Mouse (Mus musculus): ENCODE results near the gene Cecr2. TPM values are rescaled to one million over a fixed set of nuclear protein-coding genes. Genes with fewer than 3 reads are reported as not detected.

Gene Cecr2
- polyA plus RNA-seq, 1 experiment from 2014 or later = 3.9 TPM

- no peaks in the 10 kb centered on the region for H3K9me3 ChIP-seq (ENCODE audit: low read length)
- WGBS = 78% methylated on average over 5 of the region's 5 CpGs
- TF ChIP-seq EP300 (IDR thresholded peaks at IDR 0.05) = no peak
- no peak for DNase-seq (ENCODE audit: low spot score)
- no peaks in the 10 kb centered on the region for H3K36me3 ChIP-seq (ENCODE audit: insufficient read depth, low read length)
- no peak overlapping the region for H3K9ac ChIP-seq (replicated peaks; ENCODE audit: low read depth)
- ATAC-seq = no peak
- H3K27me3 ChIP-seq (replicated peaks; ENCODE audit: insufficient read depth, low read length) = no peaks in the 10 kb centered on the region
- no peak overlapping the region for H3K27ac ChIP-seq (ENCODE audit: low read length)
- H3K4me3 ChIP-seq (ENCODE audit: low read depth, low read length) = no peak overlapping the region
- no peaks in the 10 kb centered on the region for H3K4me1 ChIP-seq (ENCODE audit: insufficient read depth, low read depth, low read length)
- H3K4me2 ChIP-seq (replicated peaks; ENCODE audit: low read depth, low read length) = no peak overlapping the region
Measured at GRCm38 (mm10) chr6:120686872-120687650, 20.9 kb downstream of the Cecr2 start.

GRCm38 (mm10) chr6:120700221-120700620, 34.1 kb downstream of the Cecr2 start:
- Histone ChIP-seq H3K9me3 (ENCODE audit: low read length) (no peaks in the 10 kb centered on the region), H3K27me3 (replicated peaks; ENCODE audit: insufficient read depth, low read length) (no peaks in the 10 kb centered on the region), H3K4me1 (ENCODE audit: insufficient read depth, low read depth, low read length) (no peaks in the 10 kb centered on the region), H3K27ac (ENCODE audit: low read length) (no peak overlapping the region), H3K4me2 (replicated peaks; ENCODE audit: low read depth, low read length) (no peak overlapping the region), H3K4me3 (ENCODE audit: low read depth, low read length) (no peak overlapping the region), H3K36me3 (ENCODE audit: insufficient read depth, low read length) (no peaks in the 10 kb centered on the region), H3K9ac (replicated peaks; ENCODE audit: low read depth) (no peak overlapping the region)
- TF ChIP-seq EP300 (IDR thresholded peaks at IDR 0.05) (no peak), CTCF (IDR thresholded peaks at IDR 0.05) (no peak)
- ATAC-seq (no peak), DNase-seq (ENCODE audit: low spot score) (no peak)
- WGBS = 23% methylated on average over 4 of the region's 4 CpGs

GRCm38 (mm10) chr6:120704376-120704775, 38.2 kb downstream of the Cecr2 start:
- Histone ChIP-seq H3K27ac (ENCODE audit: low read length) (no peak overlapping the region), H3K9me3 (ENCODE audit: low read length) (no peaks in the 10 kb centered on the region), H3K4me2 (replicated peaks; ENCODE audit: low read depth, low read length) (no peak overlapping the region), H3K36me3 (ENCODE audit: insufficient read depth, low read length) (no peaks in the 10 kb centered on the region), H3K4me1 (ENCODE audit: insufficient read depth, low read depth, low read length) (no peaks in the 10 kb centered on the region), H3K4me3 (ENCODE audit: low read depth, low read length) (no peak overlapping the region), H3K9ac (replicated peaks; ENCODE audit: low read depth) (no peak overlapping the region), H3K27me3 (replicated peaks; ENCODE audit: insufficient read depth, low read length) (no peaks in the 10 kb centered on the region)
- TF ChIP-seq CTCF (IDR thresholded peaks at IDR 0.05) (no peak), EP300 (IDR thresholded peaks at IDR 0.05) (no peak)
- DNase-seq (ENCODE audit: low spot score) (no peak), ATAC-seq (no peak)

- Histone ChIP-seq H3K4me2 (replicated peaks; ENCODE audit: low read depth, low read length) (no peak overlapping the region), H3K27ac (ENCODE audit: low read length) (no peak overlapping the region), H3K4me3 (ENCODE audit: low read depth, low read length) (no peak overlapping the region), H3K36me3 (ENCODE audit: insufficient read depth, low read length) (no peaks in the 10 kb centered on the region), H3K4me1 (ENCODE audit: insufficient read depth, low read depth, low read length) (no peaks in the 10 kb centered on the region), H3K27me3 (replicated peaks; ENCODE audit: insufficient read depth, low read length) (no peaks in the 10 kb centered on the region), H3K9ac (replicated peaks; ENCODE audit: low read depth) (no peak overlapping the region), H3K9me3 (ENCODE audit: low read length) (no peaks in the 10 kb centered on the region)
- DNase-seq (ENCODE audit: low spot score) (no peak), ATAC-seq (no peak)
- TF ChIP-seq CTCF (IDR thresholded peaks at IDR 0.05) (no peak), EP300 (IDR thresholded peaks at IDR 0.05) (no peak)
- WGBS = 42% methylated on average over 1 of the region's 1 CpGs
Measured at GRCm38 (mm10) chr6:120708759-120709158, 42.6 kb downstream of the Cecr2 start.

GRCm38 (mm10) chr6:120714806-120715205, 48.6 kb downstream of the Cecr2 start:
- Histone ChIP-seq H3K9me3 (ENCODE audit: low read length) (no peaks in the 10 kb centered on the region), H3K4me3 (ENCODE audit: low read depth, low read length) (no peak overlapping the region), H3K4me1 (ENCODE audit: insufficient read depth, low read depth, low read length) (no peaks in the 10 kb centered on the region), H3K36me3 (ENCODE audit: insufficient read depth, low read length) (no peaks in the 10 kb centered on the region), H3K9ac (replicated peaks; ENCODE audit: low read depth) (no peak overlapping the region), H3K4me2 (replicated peaks; ENCODE audit: low read depth, low read length) (no peak overlapping the region), H3K27me3 (replicated peaks; ENCODE audit: insufficient read depth, low read length) (no peaks in the 10 kb centered on the region), H3K27ac (ENCODE audit: low read length) (no peak overlapping the region)
- ATAC-seq (no peak), DNase-seq (ENCODE audit: low spot score) (no peak)
- WGBS = 74% methylated on average over 3 of the region's 3 CpGs
- TF ChIP-seq EP300 (IDR thresholded peaks at IDR 0.05) = no peak
- TF ChIP-seq CTCF (IDR thresholded peaks at IDR 0.05) = no peak

GRCm38 (mm10) chr6:120715227-120715626, 49.1 kb downstream of the Cecr2 start:
- TF ChIP-seq CTCF (IDR thresholded peaks at IDR 0.05) (peak; percentile 49), EP300 (IDR thresholded peaks at IDR 0.05) (no peak)
- Histone ChIP-seq H3K27ac (ENCODE audit: low read length) (no peak overlapping the region), H3K36me3 (ENCODE audit: insufficient read depth, low read length) (no peaks in the 10 kb centered on the region), H3K4me3 (ENCODE audit: low read depth, low read length) (no peak overlapping the region), H3K27me3 (replicated peaks; ENCODE audit: insufficient read depth, low read length) (no peaks in the 10 kb centered on the region), H3K4me1 (ENCODE audit: insufficient read depth, low read depth, low read length) (no peaks in the 10 kb centered on the region), H3K4me2 (replicated peaks; ENCODE audit: low read depth, low read length) (no peak overlapping the region), H3K9me3 (ENCODE audit: low read length) (no peaks in the 10 kb centered on the region), H3K9ac (replicated peaks; ENCODE audit: low read depth) (no peak overlapping the region)
- ATAC-seq = no peak
- WGBS = 59% methylated on average over 5 of the region's 5 CpGs
- peak; percentile 39 for DNase-seq (ENCODE audit: low spot score)

All from lung, postnatal 0 days (tissue).